Comparison of ENCODE assay signal across 23 mouse cellular contexts in the genomic region with DNA sequence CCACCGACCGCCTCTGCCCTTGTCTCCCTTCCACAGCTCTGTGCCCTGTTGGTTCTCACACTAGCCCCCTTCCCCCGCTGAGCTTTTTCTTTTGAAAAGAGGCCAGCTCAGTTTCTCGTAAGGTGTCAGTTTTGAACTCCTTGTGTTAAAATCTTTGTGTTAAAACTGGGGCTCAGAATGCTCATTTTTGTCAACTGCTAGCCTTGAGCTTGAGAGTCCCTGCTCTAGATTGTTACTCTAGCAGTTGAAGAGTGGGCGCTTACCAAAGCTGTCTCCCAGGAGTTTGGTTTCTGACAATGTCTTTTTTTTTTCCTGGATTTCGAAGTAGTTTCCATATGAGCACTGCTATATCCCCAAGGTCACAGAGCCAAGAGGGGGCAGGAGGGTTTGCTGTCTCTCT.
A peak's percentile ranks its signal among the peaks of the same experiment; 100 is the strongest.
DNase-seq lines count a peak whose midpoint lies in the region; ATAC-seq lines count a peak whose summit lies in the region.
"Had no signal": no experiment of that assay in that cellular context is flagged by ENCODE, and none has a peak within 500 bp of the region (broad histone marks: within the 10 kb centered on the region; RNA-seq: fewer than 3 reads in every experiment).

No protein-coding gene starts in this region.

- no peak for DNase-seq in neural tube, embryonic 11.5 days (ENCODE audit: low spot score)
- no peak for DNase-seq in neural tube, embryonic 10.5 days (ENCODE audit: extremely low spot score, low spot score)
- peak; percentile 59 for DNase-seq in brain, adult 2 months (ENCODE audit: low read depth, low spot score)
- DNase-seq: adrenal gland, adult 8-10 months; adrenal gland, postnatal 36 days; cerebellum, adult 11-12 months; cerebellum, adult 9-10 months; cerebellum, postnatal 25 days; gastrocnemius, postnatal 10 days; heart, adult 18-20 months; heart, postnatal 10 days; heart, postnatal 4 days had no signal

- no peaks in the 10 kb centered on the region for H3K9me3 ChIP-seq in hindbrain, embryonic 13.5 days
- H3K9me3 ChIP-seq in hindbrain, embryonic 12.5 days (replicated peaks): no peaks in the 10 kb centered on the region
- no peaks in the 10 kb centered on the region for H3K9me3 ChIP-seq in neural tube, embryonic 11.5 days (ENCODE audit: control insufficient read depth, low read length)
- H3K9me3 ChIP-seq: embryonic facial prominence, embryonic 15.5 days; forebrain, embryonic 10.5 days; G1E; heart, embryonic 10.5 days had no signal

- H3K4me2 ChIP-seq in hindbrain, embryonic 13.5 days: no peak overlapping the region
- H3K4me2 ChIP-seq in hindbrain, embryonic 12.5 days (replicated peaks): no peak overlapping the region
- no peak overlapping the region for H3K4me2 ChIP-seq in neural tube, embryonic 11.5 days (ENCODE audit: low read depth)
- H3K4me2 ChIP-seq: embryonic facial prominence, embryonic 15.5 days had no signal

- peak overlapping the region; percentile 10; the same call in 1 of the 2 replicates for H3K27ac ChIP-seq in hindbrain, embryonic 13.5 days
- no peak overlapping the region for H3K27ac ChIP-seq in hindbrain, embryonic 12.5 days
- H3K27ac ChIP-seq in neural tube, embryonic 11.5 days (ENCODE audit: low read depth, low read length): no peak overlapping the region
- H3K27ac ChIP-seq: embryonic facial prominence, embryonic 15.5 days; forebrain, embryonic 10.5 days; heart, embryonic 10.5 days had no signal

- ATAC-seq in hindbrain, embryonic 13.5 days (ENCODE audit: low FRiP score): no peak
- no peak for ATAC-seq in hindbrain, embryonic 12.5 days (ENCODE audit: low FRiP score)
- no peak for ATAC-seq in neural tube, embryonic 11.5 days (ENCODE audit: insufficient read depth, low FRiP score, low TSS enrichment)
- no peak for ATAC-seq in cerebellum, adult (ENCODE audit: insufficient number of reproducible peaks, low FRiP score, low TSS enrichment)
- ATAC-seq: forebrain, embryonic 14.5 days; hindbrain, embryonic 16.5 days; inflammation-experienced regulatory T-cells, adult 6 months had no signal

- 51% methylated on average over 6 of the region's 6 CpGs for WGBS in hindbrain, embryonic 13.5 days
- 54% methylated on average over 6 of the region's 6 CpGs for WGBS in hindbrain, embryonic 12.5 days
- WGBS in neural tube, embryonic 11.5 days: 61% methylated on average over 6 of the region's 6 CpGs

- no peaks in the 10 kb centered on the region for H3K36me3 ChIP-seq in hindbrain, embryonic 13.5 days
- H3K36me3 ChIP-seq in hindbrain, embryonic 12.5 days: no peaks in the 10 kb centered on the region
- no peaks in the 10 kb centered on the region for H3K36me3 ChIP-seq in neural tube, embryonic 11.5 days (ENCODE audit: control insufficient read depth, insufficient read depth, low read length)

- H3K4me3 ChIP-seq in hindbrain, embryonic 13.5 days: no peak overlapping the region
- no peak overlapping the region for H3K4me3 ChIP-seq in hindbrain, embryonic 12.5 days
- no peak overlapping the region for H3K4me3 ChIP-seq in neural tube, embryonic 11.5 days (ENCODE audit: low read depth, low read length)
- H3K4me3 ChIP-seq: embryonic facial prominence, embryonic 15.5 days; erythroblast, embryonic 14.5 days; forebrain, embryonic 10.5 days; heart, embryonic 10.5 days had no signal

- H3K27me3 ChIP-seq in hindbrain, embryonic 13.5 days: no peaks in the 10 kb centered on the region
- H3K27me3 ChIP-seq in hindbrain, embryonic 12.5 days: no peaks in the 10 kb centered on the region
- no peaks in the 10 kb centered on the region for H3K27me3 ChIP-seq in neural tube, embryonic 11.5 days (ENCODE audit: control insufficient read depth, insufficient read depth, low read length)
- H3K27me3 ChIP-seq: embryonic facial prominence, embryonic 15.5 days had no signal

- H3K9ac ChIP-seq in hindbrain, embryonic 13.5 days: no peak overlapping the region
- H3K9ac ChIP-seq in hindbrain, embryonic 12.5 days: no peak overlapping the region
- peak overlapping the region; percentile 6; the same call in 1 of the 2 replicates for H3K9ac ChIP-seq in neural tube, embryonic 11.5 days (ENCODE audit: low read length)
- H3K9ac ChIP-seq: embryonic facial prominence, embryonic 15.5 days had no signal

- peaks cover 36% of the 10 kb centered on the region for H3K4me1 ChIP-seq in hindbrain, embryonic 13.5 days (replicated peaks)
- H3K4me1 ChIP-seq in hindbrain, embryonic 12.5 days: peaks cover 10% of the 10 kb centered on the region
- peaks cover 7% of the 10 kb centered on the region; the same call in 1 of the 2 replicates for H3K4me1 ChIP-seq in neural tube, embryonic 11.5 days (ENCODE audit: control insufficient read depth, insufficient read depth, low read length)
